Mouse (Mus musculus): Measurements from ENCODE around the gene Evc. TPM values are rescaled to one million over a fixed set of nuclear protein-coding genes. Genes with fewer than 3 reads are reported as not detected.

Evc gene
- polyA plus RNA-seq, 1 experiment from 2014 or later: 5.1 TPM

Other genes starting within 250 kb of the Evc start
- 750 and 790 TPM in 2 replicates for gene Crmp1, start 95.0 kb downstream of the Evc start, polyA plus RNA-seq (2015; fragmentation: Nextera tagmentation; extraction: Ambion mirVana)
- gene Evc2, start 1.6 kb upstream of the Evc start, polyA plus RNA-seq (2015; fragmentation: Nextera tagmentation; extraction: Ambion mirVana): 4.9 TPM in 2 replicates